Mouse (Mus musculus) E14TG2a.4 (cell line): ENCODE measurements around the gene Cygb.

Experiments
- CTCF ChIP-seq: conservative IDR thresholded peaks from 2 replicates; pipeline ENCODE4 v1.5.1; 2014; ENCODE audit warnings: low read length
- POU5F1 ChIP-seq: IDR thresholded peaks from 2 replicates; pipeline ENCODE4 v1.6.1; 2014; ENCODE audit warnings: low read length, borderline replicate concordance

DNA sequence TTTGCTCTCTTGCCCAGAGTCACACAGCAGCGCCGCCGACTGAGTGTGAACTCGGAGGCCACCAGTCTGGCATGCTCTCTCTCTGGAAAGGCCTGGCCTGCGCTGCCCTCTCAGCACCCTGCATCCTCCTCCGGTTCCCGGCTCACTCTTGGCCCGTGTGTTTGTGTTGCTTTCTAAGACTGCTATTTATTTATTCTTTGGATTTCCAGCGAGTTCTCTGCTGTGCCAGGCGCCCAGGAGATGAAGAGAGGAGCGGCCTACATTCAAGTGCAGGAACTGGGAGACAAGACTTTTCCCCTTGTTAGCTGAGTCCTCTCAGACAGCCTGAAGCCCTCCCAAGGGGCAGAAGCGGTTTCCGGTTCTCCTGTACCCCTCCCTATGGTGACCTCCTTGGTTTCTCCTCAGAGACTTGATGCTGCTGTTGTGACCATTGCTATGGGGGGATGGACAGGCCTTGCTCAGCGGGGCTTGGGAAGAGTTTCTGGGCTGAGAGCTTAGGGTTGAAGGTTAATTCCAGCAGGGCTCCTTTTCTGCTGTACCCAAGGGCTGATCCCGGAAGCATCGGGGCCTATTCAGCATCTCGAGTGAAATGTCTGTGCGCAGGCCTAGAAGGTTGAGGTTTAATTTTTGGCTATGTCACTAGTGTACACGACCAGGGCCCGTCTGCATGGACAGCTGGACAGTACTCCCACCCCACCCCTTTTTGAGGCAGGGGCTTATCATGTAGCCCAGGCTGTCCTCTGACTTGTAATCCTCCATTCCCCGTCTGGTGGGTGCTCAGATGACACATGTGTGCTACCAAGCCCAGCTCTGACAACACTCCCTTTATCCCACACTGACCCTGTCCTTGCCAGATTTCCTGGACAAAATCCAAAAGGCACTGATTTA lies 9.6 kb downstream of the Cygb start:
- no peak for TF ChIP-seq CTCF
- TF ChIP-seq POU5F1 = no peak
